Mouse (Mus musculus) heart, embryonic 11.5 days (tissue): Measurements from ENCODE around the gene Spaca9. TPM values are rescaled to one million over a fixed set of nuclear protein-coding genes. Genes with fewer than 3 reads are reported as not detected.

ENCODE experiments used
- ATAC-seq: fragments of 200-750 bp; cut with Nextera tagmentation; replicated peaks from 2 replicates; pipeline ENCODE4 v1.8.0; 2017; ENCODE audit warnings: moderate library complexity; ENCODE audit not compliant: insufficient number of reproducible peaks, low FRiP score, low TSS enrichment
- H3K27ac ChIP-seq: fragments of 300-500 bp; sonication (generic); 2 replicates; pipeline ENCODE4 v1.5.1; 2014; ENCODE audit warnings: mild to moderate bottlenecking, low read depth, low read length
- H3K27me3 ChIP-seq: fragments of 300-500 bp; sonication (generic); 2 replicates; pipeline ENCODE4 v1.6.1; 2014; ENCODE audit warnings: mild to moderate bottlenecking, low read length, mixed read lengths; ENCODE audit not compliant: control insufficient read depth, insufficient read depth
- H3K36me3 ChIP-seq: fragments of 300-500 bp; sonication (generic); 2 replicates; pipeline ENCODE4 v1.6.1; 2014; ENCODE audit warnings: mild to moderate bottlenecking, low read length, moderate library complexity, mixed read lengths; ENCODE audit not compliant: control insufficient read depth, insufficient read depth
- H3K4me1 ChIP-seq: fragments of 300-500 bp; sonication (generic); 2 replicates; pipeline ENCODE4 v1.6.1; 2014; ENCODE audit warnings: low read length; ENCODE audit not compliant: control insufficient read depth, insufficient read depth
- H3K4me2 ChIP-seq: fragments of 300-500 bp; sonication (generic); 2 replicates; pipeline ENCODE4 v1.6.1; 2014; ENCODE audit warnings: mild to moderate bottlenecking, moderate library complexity
- H3K4me3 ChIP-seq: fragments of 300-500 bp; sonication (generic); 2 replicates; pipeline ENCODE4 v1.5.1; 2014; ENCODE audit warnings: low read depth, low read length
- H3K9ac ChIP-seq: fragments of 300-500 bp; sonication (generic); 2 replicates; pipeline ENCODE4 v1.6.1; 2014; ENCODE audit warnings: mild to moderate bottlenecking, low read depth, low read length, moderate library complexity
- H3K9me3 ChIP-seq: fragments of 300-500 bp; sonication (generic); replicated peaks from 2 replicates; pipeline ENCODE4 v1.6.1; 2016; ENCODE audit warnings: low read length; ENCODE audit not compliant: control insufficient read depth
- WGBS: fragments of 180-500 bp; shearing (Covaris S2); extraction: QIAGEN DNeasy Blood & Tissue Kit; methylation state at CpG from one replicate; pipeline ENCODE4 v1.1.7; 2014; ENCODE audit not compliant: insufficient replicate concordance; 5-methylcytosine and 5-hydroxymethylcytosine counted together
- polyA plus RNA-seq: library from polyadenylated mRNA; unstranded; fragments of >200 nt; fragmentation: Nextera tagmentation; extraction: Ambion mirVana; gene quantifications from 2 replicates; pipeline ENCODE4 v1.2.1, GENCODE M21; 2014

Spaca9 gene
- 2.4 and 3.0 TPM in 2 replicates for polyA plus RNA-seq

DNA sequence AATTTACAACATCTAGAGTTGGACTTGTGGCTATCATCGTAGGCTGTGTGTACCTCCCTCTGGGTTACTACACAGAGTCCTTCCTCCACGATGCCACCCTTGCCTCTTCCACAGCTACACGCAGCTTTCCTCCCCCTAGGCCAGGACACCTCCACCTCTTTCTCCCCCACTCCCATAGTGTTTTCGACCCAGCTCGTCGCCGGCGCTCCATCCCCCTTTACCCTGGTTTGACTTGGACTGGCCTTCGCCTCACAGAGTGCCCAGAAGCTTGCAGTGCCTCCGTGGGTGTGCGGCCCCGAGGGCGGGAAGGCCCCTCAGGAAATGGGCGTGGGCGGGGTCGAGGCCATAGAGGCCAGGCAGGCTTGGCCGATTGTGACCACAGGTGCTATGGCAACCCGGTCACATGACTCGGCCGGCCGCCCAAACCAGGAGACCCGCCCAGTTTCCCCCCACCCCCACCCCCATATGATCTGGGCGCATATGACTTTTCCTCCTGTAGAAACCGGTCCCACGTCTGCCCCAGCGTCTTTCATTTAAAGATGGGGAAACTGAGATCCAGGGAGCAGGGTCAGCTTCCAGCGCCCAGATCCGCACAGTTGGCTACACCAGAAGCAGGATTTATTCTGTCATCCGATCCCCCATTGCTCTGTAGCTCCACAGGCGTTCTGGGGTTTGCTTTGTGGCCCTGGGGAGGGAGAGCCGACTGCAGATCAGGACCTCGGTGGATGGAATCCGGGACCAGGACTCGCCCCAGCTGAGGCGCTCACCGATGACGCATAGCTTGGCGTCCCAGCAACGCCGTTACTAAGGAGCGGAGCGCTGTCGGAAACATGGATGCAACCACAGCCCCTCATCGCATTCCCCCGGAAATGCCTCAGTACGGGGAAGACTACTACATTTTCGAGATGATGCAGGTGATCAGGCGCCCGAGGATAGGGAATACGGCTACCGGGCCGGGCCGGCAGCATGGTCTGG, at the start of gene Spaca9, which contains the start of gene Ak8:
Spaca9 (minus strand) TSS at position 367 of the 975 bp plus-strand sequence.
Ak8 (plus strand) TSS at position 804 of the 975 bp plus-strand sequence.
- Histone ChIP-seq H3K27ac (peak within 1 kb of the TSS; percentile 66), H3K4me2 (peak within 1 kb of the TSS; percentile 92), H3K4me3 (peak within 1 kb of the TSS; percentile 68), H3K4me1 (peaks cover 10% of the 10 kb centered on the region), H3K9ac (peak within 1 kb of the TSS; percentile 77), H3K36me3 (no peaks in the 10 kb centered on the region), H3K27me3 (no peaks in the 10 kb centered on the region), H3K9me3 (no peaks in the 10 kb centered on the region)
- ATAC-seq = peak; percentile 81
- WGBS = 2% methylated on average over 53 of the region's 53 CpGs

- H3K36me3 ChIP-seq = no peaks in the 10 kb centered on the region
- no peak overlapping the region for H3K9ac ChIP-seq
- H3K4me3 ChIP-seq = no peak overlapping the region
- no peak overlapping the region for H3K27ac ChIP-seq
- no peaks in the 10 kb centered on the region for H3K9me3 ChIP-seq
- ATAC-seq = no peak
- peaks cover 10% of the 10 kb centered on the region for H3K4me1 ChIP-seq
- H3K4me2 ChIP-seq = no peak overlapping the region
- peaks cover 33% of the 10 kb centered on the region for H3K27me3 ChIP-seq
- WGBS = 87% methylated on average over 2 of the region's 2 CpGs
Observed at GRCm38 (mm10) chr2:28747705-28748104, 48.2 kb upstream of the Spaca9 start.

GRCm38 (mm10) chr2:28746682-28747332, 47.3 kb upstream of the Spaca9 start:
- peaks cover 4% of the 10 kb centered on the region; the same call in 1 of the 2 replicates for H3K4me1 ChIP-seq
- no peaks in the 10 kb centered on the region for H3K9me3 ChIP-seq
- 70% methylated on average over 15 of the region's 15 CpGs for WGBS
- no peak for ATAC-seq
- peaks cover 26% of the 10 kb centered on the region for H3K27me3 ChIP-seq
- no peak overlapping the region for H3K4me2 ChIP-seq
- no peak overlapping the region for H3K9ac ChIP-seq
- no peak overlapping the region for H3K4me3 ChIP-seq
- no peak overlapping the region for H3K27ac ChIP-seq
- H3K36me3 ChIP-seq = no peaks in the 10 kb centered on the region

GRCm38 (mm10) chr2:28742701-28743100, 43.2 kb upstream of the Spaca9 start:
- H3K4me1 ChIP-seq = no peaks in the 10 kb centered on the region
- no peak overlapping the region for H3K27ac ChIP-seq
- 72% methylated on average over 8 of the region's 8 CpGs for WGBS
- no peak for ATAC-seq
- H3K27me3 ChIP-seq = no peaks in the 10 kb centered on the region
- no peak overlapping the region for H3K4me3 ChIP-seq
- H3K9me3 ChIP-seq = no peaks in the 10 kb centered on the region
- no peaks in the 10 kb centered on the region for H3K36me3 ChIP-seq
- H3K4me2 ChIP-seq = no peak overlapping the region
- no peak overlapping the region for H3K9ac ChIP-seq

DNA sequence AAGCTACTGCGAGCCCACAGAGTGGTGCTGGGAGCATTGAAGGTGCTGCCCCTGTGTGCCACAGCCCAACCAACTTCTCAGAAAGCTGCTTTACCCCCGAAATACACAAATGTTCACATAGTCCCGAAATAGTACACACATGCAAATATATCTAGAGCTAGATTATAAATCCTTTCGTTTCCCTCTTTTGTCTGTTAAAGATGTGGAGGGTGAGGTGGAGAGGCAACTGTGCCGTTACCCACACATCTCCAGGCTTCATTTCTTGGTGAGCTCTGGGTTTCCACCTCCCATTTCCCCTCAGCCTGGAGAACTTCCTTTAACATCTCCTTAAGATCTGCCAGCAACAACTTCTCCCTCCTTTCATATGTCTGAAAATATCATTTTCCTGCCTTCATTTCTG, 40.6 kb upstream of the Spaca9 start:
- 77% methylated on average over 5 of the region's 5 CpGs for WGBS
- 0 out of 2 replicates have a peak, but pooled peaks cover 2% of the 10 kb centered on the region for H3K27me3 ChIP-seq

DNA sequence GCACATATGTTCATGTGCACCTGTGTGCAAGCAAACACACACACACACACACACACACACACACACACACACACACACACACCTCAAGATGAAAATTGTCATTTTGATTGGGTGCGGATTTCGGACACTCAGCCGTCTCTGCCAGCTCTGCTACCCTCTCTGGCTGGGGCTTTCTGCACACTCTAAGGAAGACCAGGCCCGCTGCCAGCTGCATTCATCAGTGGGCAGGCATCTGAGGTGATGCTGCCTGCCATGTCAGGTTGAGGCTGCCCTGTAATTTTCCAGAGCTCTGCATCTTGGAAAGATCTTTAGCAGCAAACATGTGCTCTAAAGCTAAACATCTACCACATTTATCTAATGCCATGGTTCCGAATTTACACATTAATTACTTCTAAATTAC, 37.6 kb upstream of the Spaca9 start:
- Histone ChIP-seq H3K4me2 (no peak overlapping the region), H3K27me3 (0 out of 2 replicates have a peak, but pooled peaks cover 2% of the 10 kb centered on the region), H3K36me3 (no peaks in the 10 kb centered on the region), H3K9ac (no peak overlapping the region), H3K4me3 (no peak overlapping the region), H3K9me3 (no peaks in the 10 kb centered on the region), H3K4me1 (no peaks in the 10 kb centered on the region), H3K27ac (no peak overlapping the region)
- WGBS = 82% methylated on average over 5 of the region's 5 CpGs
- ATAC-seq = no peak

More for the DNA sequence above, 40.6 kb upstream of the Spaca9 start:
- Histone ChIP-seq H3K9ac (no peak overlapping the region), H3K4me1 (no peaks in the 10 kb centered on the region), H3K27ac (no peak overlapping the region), H3K9me3 (no peaks in the 10 kb centered on the region), H3K4me3 (no peak overlapping the region), H3K4me2 (no peak overlapping the region), H3K36me3 (no peaks in the 10 kb centered on the region)
- no peak for ATAC-seq

- no peaks in the 10 kb centered on the region for H3K4me1 ChIP-seq
- H3K27ac ChIP-seq = no peak overlapping the region
- 0 out of 2 replicates have a peak, but pooled peaks cover 2% of the 10 kb centered on the region for H3K27me3 ChIP-seq
- no peaks in the 10 kb centered on the region for H3K9me3 ChIP-seq
- H3K4me3 ChIP-seq = no peak overlapping the region
- ATAC-seq = no peak
- no peak overlapping the region for H3K4me2 ChIP-seq
- no peaks in the 10 kb centered on the region for H3K36me3 ChIP-seq
- no peak overlapping the region for H3K9ac ChIP-seq
Observed at GRCm38 (mm10) chr2:28730676-28731075, 31.1 kb upstream of the Spaca9 start.

DNA sequence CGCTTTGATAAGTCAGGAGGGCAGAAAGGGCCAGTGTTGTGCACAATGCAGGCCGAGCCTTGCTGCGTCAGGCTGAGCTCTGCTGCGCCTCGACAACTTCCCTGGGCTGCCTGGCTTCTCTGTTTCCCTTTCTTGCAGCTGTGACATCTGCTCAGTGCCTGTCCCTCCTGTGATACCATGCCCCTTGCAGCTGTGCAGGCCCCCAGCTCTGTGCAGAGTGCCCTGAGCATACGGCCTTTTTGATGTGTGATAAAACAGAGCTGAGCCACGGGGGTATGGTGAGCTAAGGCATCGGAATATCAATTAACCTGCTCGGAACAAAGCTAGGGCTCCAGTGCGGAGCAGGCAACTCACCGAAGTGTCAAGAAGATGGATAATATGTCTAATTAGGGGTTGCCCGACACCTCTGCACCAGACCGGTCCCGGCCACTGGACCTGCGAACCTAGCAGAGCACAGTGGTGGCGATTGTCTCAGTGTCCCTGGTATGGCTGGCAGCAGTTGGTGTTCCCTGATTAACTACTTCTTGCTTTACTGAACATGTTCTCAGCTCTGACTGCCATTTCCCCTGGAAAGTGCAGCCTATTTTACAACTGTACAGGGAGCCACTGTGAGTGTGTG, 28.4 kb upstream of the Spaca9 start:
- Histone ChIP-seq H3K9ac (no peak overlapping the region), H3K27me3 (no peaks in the 10 kb centered on the region), H3K4me2 (no peak overlapping the region), H3K27ac (no peak overlapping the region), H3K9me3 (no peaks in the 10 kb centered on the region), H3K4me3 (no peak overlapping the region), H3K36me3 (no peaks in the 10 kb centered on the region), H3K4me1 (no peaks in the 10 kb centered on the region)
- WGBS = 33% methylated on average over 16 of the region's 16 CpGs
- ATAC-seq = no peak
